Mouse (Mus musculus): ENCODE results near the gene Ncapg. TPM values are rescaled to one million over a fixed set of nuclear protein-coding genes. Genes with fewer than 3 reads are reported as not detected.

Ncapg gene
- polyA plus RNA-seq, 1 experiment from 2014 or later: 71.5 TPM

DNA sequence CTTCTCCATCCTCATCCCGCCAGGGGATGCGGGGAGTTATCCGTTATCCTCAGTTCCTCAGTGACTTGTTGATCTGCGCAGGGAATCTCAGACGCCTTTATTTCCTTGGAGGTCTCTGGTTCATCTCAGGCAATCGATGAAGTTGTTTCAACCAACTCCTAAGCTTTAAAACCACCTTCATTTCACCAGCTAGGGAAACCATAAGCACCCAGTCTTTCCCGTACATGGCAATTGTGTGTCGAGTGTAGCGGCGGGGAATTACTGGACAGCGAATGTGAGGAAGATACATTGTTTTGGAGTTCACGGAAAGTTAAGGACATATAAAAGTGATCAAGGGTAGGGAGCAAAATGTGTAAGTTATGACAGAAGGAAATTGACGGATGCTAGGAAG is 556 bp downstream of the Ncapg start:
- WGBS: under 1% methylated on average over 13 of the region's 13 CpGs
- Histone ChIP-seq H3K27ac (replicated peaks) (peak overlapping the region; percentile 96), H3K27me3 (replicated peaks; ENCODE audit: low read depth, poor library complexity, severe bottlenecking) (no peaks in the 10 kb centered on the region), H3K4me3 (peak overlapping the region; percentile 88), H3K4me1 (peaks cover 15% of the 10 kb centered on the region), H3K36me3 (replicated peaks) (peaks cover 24% of the 10 kb centered on the region), H3K9me3 (no peaks in the 10 kb centered on the region)
- no peak for DNase-seq (ENCODE audit: low spot score)

DNA sequence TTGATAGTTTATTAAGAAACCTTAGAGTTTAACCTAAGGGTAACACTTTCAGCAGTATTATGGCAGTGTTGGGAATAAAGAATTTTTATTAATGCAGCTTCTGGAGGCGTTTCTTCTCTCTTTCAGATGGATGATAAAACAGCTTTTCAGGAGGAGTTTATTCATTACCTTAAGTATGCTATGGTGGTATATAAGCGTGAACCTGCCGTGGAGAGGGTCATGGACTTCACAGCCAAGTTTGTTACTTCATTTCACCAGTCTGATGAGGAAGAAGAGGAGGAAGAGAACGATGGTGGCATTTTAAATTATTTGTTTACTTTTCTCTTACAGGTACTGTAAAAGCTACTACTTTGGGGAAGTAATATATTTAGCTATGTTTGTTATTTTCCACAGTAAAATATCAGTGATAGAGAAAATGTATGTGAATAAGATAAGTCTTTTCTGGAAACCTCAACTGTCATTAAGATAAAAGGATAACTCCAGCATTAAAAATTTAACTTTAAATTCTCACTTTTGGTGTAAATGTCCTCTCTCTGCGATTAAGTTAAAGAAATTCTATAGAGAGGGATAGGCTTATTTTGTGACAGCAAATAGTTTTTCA is 1.3 kb downstream of the Ncapg start:
- WGBS: 64% methylated on average over 5 of the region's 5 CpGs
- Histone ChIP-seq H3K27me3 (replicated peaks; ENCODE audit: low read depth, poor library complexity, severe bottlenecking) (no peaks in the 10 kb centered on the region), H3K9me3 (no peaks in the 10 kb centered on the region), H3K36me3 (replicated peaks) (peaks cover 31% of the 10 kb centered on the region), H3K4me1 (peaks cover 15% of the 10 kb centered on the region), H3K27ac (replicated peaks) (peak overlapping the region; percentile 96; the same call in 1 of the 2 replicates), H3K4me3 (peak overlapping the region; percentile 88)
- no peak for DNase-seq (ENCODE audit: low spot score)

DNA sequence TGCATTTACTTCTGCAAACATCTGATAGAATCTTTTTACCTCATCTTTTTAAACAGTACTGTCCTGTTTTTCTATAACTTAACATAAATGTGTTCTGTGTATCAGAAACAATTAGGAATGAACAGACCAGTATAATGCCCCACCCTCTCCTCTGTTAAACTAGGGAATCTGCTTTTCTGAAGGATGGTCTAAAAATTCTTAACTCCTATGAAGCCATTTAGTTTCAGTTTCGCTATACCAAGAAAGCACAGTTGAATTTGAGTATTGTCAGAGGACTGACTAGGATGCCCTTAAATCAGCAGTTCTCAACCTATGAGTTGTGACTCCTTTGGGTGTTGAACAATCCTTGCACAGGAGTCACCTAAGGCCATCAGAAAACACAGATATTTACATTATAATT is 5.3 kb downstream of the Ncapg start:
- peaks cover 67% of the 10 kb centered on the region for H3K36me3 ChIP-seq (replicated peaks)
- H3K4me1 ChIP-seq: peaks cover 9% of the 10 kb centered on the region
- H3K27me3 ChIP-seq (replicated peaks; ENCODE audit: low read depth, poor library complexity, severe bottlenecking): no peaks in the 10 kb centered on the region

DNA sequence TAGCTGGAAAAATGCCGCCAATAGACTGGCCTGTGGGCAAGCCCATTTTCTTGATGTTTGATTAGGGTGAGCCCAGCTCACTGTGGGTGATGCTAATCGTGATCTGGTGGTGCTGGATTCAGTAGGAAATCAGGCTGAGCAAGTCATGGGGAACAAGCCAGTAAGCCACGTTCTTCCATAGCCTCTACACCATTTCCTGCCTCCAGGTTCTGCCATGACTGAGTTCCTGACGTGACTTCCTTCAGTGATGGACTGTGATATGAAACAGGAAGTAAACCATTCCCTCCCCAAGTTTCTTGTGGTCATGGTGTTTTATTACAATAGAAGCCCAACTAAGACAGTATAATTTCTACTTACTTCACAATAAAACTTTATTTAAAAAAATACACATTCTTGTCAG is 7.9 kb downstream of the Ncapg start:
- Histone ChIP-seq H3K27ac (replicated peaks) (no peak overlapping the region), H3K36me3 (replicated peaks) (peaks cover 84% of the 10 kb centered on the region), H3K4me3 (no peak overlapping the region), H3K4me1 (no peaks in the 10 kb centered on the region), H3K27me3 (replicated peaks; ENCODE audit: low read depth, poor library complexity, severe bottlenecking) (no peaks in the 10 kb centered on the region), H3K9me3 (no peaks in the 10 kb centered on the region)
- 87% methylated on average over 4 of the region's 4 CpGs for WGBS
- DNase-seq (ENCODE audit: low spot score): no peak

More for the DNA sequence above, 5.3 kb downstream of the Ncapg start:
- Histone ChIP-seq H3K4me3 (no peak overlapping the region), H3K27ac (replicated peaks) (no peak overlapping the region), H3K9me3 (no peaks in the 10 kb centered on the region)
- no peak for DNase-seq (ENCODE audit: low spot score)
- 91% methylated on average over 1 of the region's 1 CpGs for WGBS

DNA sequence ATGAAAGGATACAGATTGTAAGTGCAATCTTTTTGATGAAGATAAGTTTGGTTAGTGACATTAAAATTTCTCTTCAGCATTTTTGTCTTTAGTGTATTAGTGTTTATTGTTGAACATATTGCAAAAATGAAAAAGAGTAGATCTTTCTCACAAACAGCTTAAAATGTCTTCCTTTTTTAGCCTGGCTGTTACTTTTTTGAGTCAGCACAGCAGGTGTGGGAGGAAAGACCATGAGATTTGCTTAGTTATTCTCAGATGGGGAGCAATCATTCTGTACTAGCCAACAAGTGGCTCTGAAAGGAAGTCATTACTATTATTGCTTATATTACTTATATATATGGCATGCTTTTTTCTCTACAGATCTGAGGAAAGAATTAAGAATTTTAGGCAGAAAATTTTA is 10.2 kb downstream of the Ncapg start:
- Histone ChIP-seq H3K27me3 (replicated peaks; ENCODE audit: low read depth, poor library complexity, severe bottlenecking) (no peaks in the 10 kb centered on the region), H3K4me3 (no peak overlapping the region), H3K27ac (replicated peaks) (no peak overlapping the region), H3K4me1 (no peaks in the 10 kb centered on the region), H3K9me3 (no peaks in the 10 kb centered on the region), H3K36me3 (replicated peaks) (peaks cover 94% of the 10 kb centered on the region)
- no peak for DNase-seq (ENCODE audit: low spot score)

DNA sequence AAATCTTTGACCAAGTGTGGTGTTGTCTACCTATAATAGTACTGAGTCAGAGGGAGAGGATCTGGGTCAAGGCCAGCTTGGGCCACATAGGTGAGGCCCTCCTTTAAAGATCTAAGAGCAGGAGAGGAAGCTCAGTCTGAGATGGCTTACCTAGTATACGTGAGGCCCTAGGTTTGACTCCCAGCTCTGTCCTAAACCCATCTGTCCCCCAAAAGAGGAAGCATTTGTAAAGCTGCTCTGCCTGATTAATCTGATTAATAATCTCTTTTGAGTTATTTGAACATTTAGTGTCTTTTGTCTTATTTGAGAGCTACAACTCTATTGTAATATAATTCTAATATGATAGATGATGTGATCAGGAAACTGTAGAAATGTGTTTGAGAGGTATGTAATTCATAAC is 13.7 kb downstream of the Ncapg start:
- no peak for DNase-seq (ENCODE audit: low spot score)
- H3K27ac ChIP-seq (replicated peaks): no peak overlapping the region
- no peaks in the 10 kb centered on the region for H3K9me3 ChIP-seq
- H3K27me3 ChIP-seq (replicated peaks; ENCODE audit: low read depth, poor library complexity, severe bottlenecking): no peaks in the 10 kb centered on the region
- no peak overlapping the region for H3K4me3 ChIP-seq
- H3K4me1 ChIP-seq: no peaks in the 10 kb centered on the region
- 89% methylated on average over 1 of the region's 1 CpGs for WGBS
- peaks cover 87% of the 10 kb centered on the region for H3K36me3 ChIP-seq (replicated peaks)

DNA sequence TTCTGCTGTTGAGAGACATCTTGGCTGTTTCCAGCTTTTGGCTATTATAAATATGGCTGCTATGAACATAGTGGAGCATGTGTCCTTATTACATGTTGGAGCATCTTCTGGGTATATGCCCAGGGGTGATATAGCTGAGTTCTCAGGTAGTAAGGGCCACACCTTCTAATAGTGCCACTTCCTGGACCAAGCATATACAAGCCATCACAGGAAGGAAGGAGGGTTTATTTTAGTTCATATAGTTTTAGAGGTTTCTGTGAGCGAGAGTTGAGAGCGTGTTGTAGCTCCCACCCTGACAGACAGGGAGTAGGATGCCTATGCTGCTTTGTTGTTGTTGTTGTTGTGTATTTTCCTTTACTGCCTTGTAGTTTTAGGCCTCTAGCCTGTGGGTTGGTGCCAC is 15.5 kb downstream of the Ncapg start:
- peaks cover 84% of the 10 kb centered on the region for H3K36me3 ChIP-seq (replicated peaks)
- H3K4me3 ChIP-seq: no peak overlapping the region
- H3K9me3 ChIP-seq: no peaks in the 10 kb centered on the region
- DNase-seq (ENCODE audit: low spot score): no peak
- H3K27me3 ChIP-seq (replicated peaks; ENCODE audit: low read depth, poor library complexity, severe bottlenecking): no peaks in the 10 kb centered on the region
- H3K4me1 ChIP-seq: no peaks in the 10 kb centered on the region
- WGBS: 92% methylated on average over 2 of the region's 2 CpGs
- H3K27ac ChIP-seq (replicated peaks): no peak overlapping the region

DNA sequence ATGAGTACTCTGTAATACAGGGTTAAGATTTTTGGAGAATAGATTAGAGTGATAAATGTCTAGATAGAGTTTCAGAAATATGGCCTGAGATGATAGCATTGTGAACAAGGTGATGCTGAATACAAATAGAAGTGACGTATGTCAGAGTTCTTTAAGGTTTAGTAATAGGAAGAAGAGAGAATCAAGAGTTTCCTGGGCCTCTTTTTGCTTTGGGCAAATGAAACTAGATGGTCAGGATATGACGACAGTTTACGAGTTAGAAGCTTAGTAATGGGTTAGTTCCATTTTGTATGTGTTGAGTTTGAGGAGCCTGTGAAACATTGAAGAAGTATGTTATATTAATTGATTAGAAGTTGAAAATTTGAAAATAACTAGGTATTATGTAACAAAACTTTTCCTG is 16.5 kb downstream of the Ncapg start:
- Histone ChIP-seq H3K9me3 (no peaks in the 10 kb centered on the region), H3K4me3 (no peak overlapping the region), H3K4me1 (no peaks in the 10 kb centered on the region), H3K36me3 (replicated peaks) (peaks cover 80% of the 10 kb centered on the region), H3K27ac (replicated peaks) (no peak overlapping the region), H3K27me3 (replicated peaks; ENCODE audit: low read depth, poor library complexity, severe bottlenecking) (no peaks in the 10 kb centered on the region)
- DNase-seq (ENCODE audit: low spot score): no peak
- WGBS: 95% methylated on average over 3 of the region's 3 CpGs

DNA sequence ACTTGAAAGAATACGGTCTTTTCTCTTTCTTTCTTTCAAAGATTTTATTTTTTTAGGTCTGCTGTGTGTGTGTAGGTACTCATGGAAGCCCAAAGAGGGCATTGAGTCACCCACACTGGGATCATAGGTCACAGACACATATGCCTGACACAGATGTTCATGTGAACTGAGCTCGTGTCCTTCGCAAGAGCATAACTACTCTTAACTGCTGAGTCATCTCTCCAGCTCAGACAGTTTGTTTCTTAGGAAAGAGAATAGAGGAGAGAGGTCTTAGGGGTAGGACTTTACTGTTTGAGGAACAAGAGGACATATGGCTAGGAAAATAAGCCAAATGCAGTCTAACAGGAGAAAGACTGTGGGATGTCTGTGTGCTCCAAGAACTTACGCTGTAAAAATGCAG is 19.4 kb downstream of the Ncapg start:
- WGBS: 85% methylated on average over 4 of the region's 4 CpGs
- H3K36me3 ChIP-seq (replicated peaks): peaks cover 70% of the 10 kb centered on the region
- no peaks in the 10 kb centered on the region for H3K9me3 ChIP-seq
- no peaks in the 10 kb centered on the region for H3K4me1 ChIP-seq
- no peaks in the 10 kb centered on the region for H3K27me3 ChIP-seq (replicated peaks; ENCODE audit: low read depth, poor library complexity, severe bottlenecking)
- H3K27ac ChIP-seq (replicated peaks): no peak overlapping the region
- DNase-seq (ENCODE audit: low spot score): no peak
- no peak overlapping the region for H3K4me3 ChIP-seq

DNA sequence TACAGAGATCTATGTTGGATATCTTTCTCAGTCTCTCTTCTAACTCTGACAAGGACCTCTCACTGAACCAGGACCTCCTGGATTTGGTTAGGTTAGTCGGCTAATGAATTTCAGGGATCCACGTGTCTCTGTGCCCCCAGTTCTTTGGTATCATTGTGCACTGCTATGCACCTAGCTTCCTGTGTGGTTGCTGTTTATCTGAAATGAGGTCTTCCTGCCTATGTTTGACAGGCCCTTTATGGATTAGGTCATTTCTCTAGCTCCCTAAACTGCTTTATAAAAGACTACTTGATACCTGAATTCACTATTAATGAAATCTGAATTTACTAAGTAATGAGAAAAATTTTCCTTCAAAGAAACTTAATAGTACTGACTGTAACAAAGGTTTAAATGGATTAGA is 21.1 kb downstream of the Ncapg start:
- H3K27me3 ChIP-seq (replicated peaks; ENCODE audit: low read depth, poor library complexity, severe bottlenecking): no peaks in the 10 kb centered on the region
- H3K4me1 ChIP-seq: no peaks in the 10 kb centered on the region
- no peak overlapping the region for H3K4me3 ChIP-seq
- peaks cover 66% of the 10 kb centered on the region for H3K36me3 ChIP-seq (replicated peaks)
- no peak overlapping the region for H3K27ac ChIP-seq (replicated peaks)
- no peaks in the 10 kb centered on the region for H3K9me3 ChIP-seq
- WGBS: 62% methylated on average over 2 of the region's 2 CpGs
- DNase-seq (ENCODE audit: low spot score): no peak

DNA sequence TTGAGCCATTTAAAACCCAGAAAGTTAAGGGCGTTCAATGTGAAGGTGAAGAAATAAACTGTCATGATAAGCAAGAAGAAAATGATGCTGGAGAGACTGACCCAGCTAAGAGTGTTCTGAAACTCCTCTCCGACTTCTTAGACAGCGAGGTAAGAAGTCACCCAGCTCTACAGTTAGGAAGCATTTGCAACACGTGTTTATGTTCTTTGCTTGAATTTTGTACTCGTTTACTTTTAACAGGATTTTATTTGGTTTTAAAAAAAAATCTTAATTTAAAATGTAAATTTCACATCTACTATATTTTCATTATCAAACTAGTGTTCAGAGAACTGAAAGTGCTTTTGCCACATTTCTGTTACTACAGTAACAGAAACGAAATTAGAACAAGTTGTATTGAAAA is 22.0 kb downstream of the Ncapg start:
- no peaks in the 10 kb centered on the region for H3K9me3 ChIP-seq
- H3K4me1 ChIP-seq: no peaks in the 10 kb centered on the region
- H3K27me3 ChIP-seq (replicated peaks; ENCODE audit: low read depth, poor library complexity, severe bottlenecking): no peaks in the 10 kb centered on the region
- H3K4me3 ChIP-seq: no peak overlapping the region
- WGBS: 92% methylated on average over 6 of the region's 6 CpGs
- H3K27ac ChIP-seq (replicated peaks): no peak overlapping the region
- peaks cover 70% of the 10 kb centered on the region for H3K36me3 ChIP-seq (replicated peaks)
- DNase-seq (ENCODE audit: low spot score): no peak

DNA sequence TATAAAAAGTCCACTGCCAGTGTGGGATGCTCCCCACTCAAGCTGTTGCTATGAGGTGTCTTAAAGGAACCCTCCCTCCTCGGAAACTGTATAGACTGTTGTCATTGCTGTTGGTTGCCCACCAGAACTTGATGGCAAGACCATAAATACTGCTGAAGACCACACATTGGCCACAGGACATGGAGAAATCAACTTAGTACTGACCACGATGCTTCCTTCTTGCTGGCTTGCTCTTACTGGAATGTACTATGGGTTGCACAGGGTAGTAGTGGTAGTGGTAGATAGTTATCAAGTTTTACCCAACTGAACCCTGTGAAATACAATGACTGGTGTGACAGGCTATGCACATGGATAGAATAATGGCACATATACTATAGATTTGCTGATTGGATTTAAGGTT is 37.1 kb downstream of the Ncapg start:
- H3K4me3 ChIP-seq: no peak overlapping the region
- H3K9me3 ChIP-seq: no peaks in the 10 kb centered on the region

DNA sequence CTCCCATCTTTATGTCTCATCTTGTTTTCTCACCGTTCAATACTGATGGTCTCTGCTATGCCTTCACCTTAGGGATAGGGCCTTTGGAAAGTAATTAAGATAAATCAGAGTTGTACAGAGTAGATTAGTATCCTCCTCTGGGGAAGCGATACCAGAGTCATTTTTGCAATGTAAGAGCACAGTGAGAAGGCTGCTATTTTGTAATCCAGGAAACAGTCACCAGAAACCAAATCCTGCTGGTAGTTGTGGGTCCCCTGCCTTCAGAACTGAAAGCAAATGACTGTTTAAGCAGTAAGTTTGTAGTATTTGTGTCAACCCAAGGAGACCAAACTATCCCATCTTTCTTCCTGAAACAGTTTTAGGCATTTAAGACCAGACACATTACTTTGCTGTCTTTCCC is 39.9 kb downstream of the Ncapg start:
- 86% methylated on average over 2 of the region's 2 CpGs for WGBS
- peaks cover 47% of the 10 kb centered on the region for H3K36me3 ChIP-seq (replicated peaks)
- H3K27me3 ChIP-seq (replicated peaks; ENCODE audit: low read depth, poor library complexity, severe bottlenecking): no peaks in the 10 kb centered on the region
- H3K4me1 ChIP-seq: no peaks in the 10 kb centered on the region
- no peak overlapping the region for H3K4me3 ChIP-seq
- no peak for DNase-seq (ENCODE audit: low spot score)
- no peak overlapping the region for H3K27ac ChIP-seq (replicated peaks)
- H3K9me3 ChIP-seq: no peaks in the 10 kb centered on the region

More for the DNA sequence above, 37.1 kb downstream of the Ncapg start:
- WGBS: 94% methylated on average over 2 of the region's 2 CpGs
- no peak for DNase-seq (ENCODE audit: low spot score)
- Histone ChIP-seq H3K4me1 (no peaks in the 10 kb centered on the region), H3K27me3 (replicated peaks; ENCODE audit: low read depth, poor library complexity, severe bottlenecking) (no peaks in the 10 kb centered on the region), H3K27ac (replicated peaks) (no peak overlapping the region), H3K36me3 (replicated peaks) (peaks cover 58% of the 10 kb centered on the region)
